Mouse (Mus musculus) embryonic facial prominence, embryonic 10.5 days (tissue): ENCODE measurements around the gene Cxcl1. TPM values are rescaled to one million over a fixed set of nuclear protein-coding genes. Genes with fewer than 3 reads are reported as not detected.

Source experiments
- DNase-seq: peaks from one replicate; pipeline ENCODE4 v3.0.0-alpha.2; 2017; ENCODE audit warnings: low spot score
- H3K27ac ChIP-seq: fragments of 300-500 bp; sonication (generic); replicated peaks from 2 replicates; pipeline ENCODE4 v1.5.1; 2016; ENCODE audit warnings: mild to moderate bottlenecking
- H3K27me3 ChIP-seq: fragments of 300-500 bp; sonication (generic); replicated peaks from 2 replicates; pipeline ENCODE4 v1.6.1; 2016; ENCODE audit warnings: low read depth, mild to moderate bottlenecking; ENCODE audit not compliant: poor library complexity, severe bottlenecking
- H3K36me3 ChIP-seq: fragments of 300-500 bp; sonication (generic); replicated peaks from 2 replicates; pipeline ENCODE4 v1.6.1; 2016; ENCODE audit warnings: mild to moderate bottlenecking, moderate library complexity
- H3K4me1 ChIP-seq: fragments of 300-500 bp; sonication (generic); 2 replicates; pipeline ENCODE4 v1.6.1; 2016
- H3K4me3 ChIP-seq: fragments of 300-500 bp; sonication (generic); 2 replicates; pipeline ENCODE4 v1.5.1; 2016; ENCODE audit warnings: mild to moderate bottlenecking, moderate library complexity
- H3K9me3 ChIP-seq: fragments of 300-500 bp; sonication (generic); 2 replicates; pipeline ENCODE4 v1.6.1; 2016; ENCODE audit warnings: mild to moderate bottlenecking
- WGBS: fragments of 180-500 bp; shearing (Covaris S2); methylation state at CpG from one replicate; pipeline ENCODE4 v1.1.7; 2016; 5-methylcytosine and 5-hydroxymethylcytosine counted together
- polyA plus RNA-seq: library from polyadenylated mRNA; unstranded; fragments of >200 nt; fragmentation: Nextera tagmentation; extraction: Ambion mirVana; gene quantifications from 2 replicates; pipeline ENCODE4 v1.2.1, GENCODE M21; 2016

Gene Cxcl1
- polyA plus RNA-seq, 1 experiment from 2014 or later = 0.10 TPM

DNA sequence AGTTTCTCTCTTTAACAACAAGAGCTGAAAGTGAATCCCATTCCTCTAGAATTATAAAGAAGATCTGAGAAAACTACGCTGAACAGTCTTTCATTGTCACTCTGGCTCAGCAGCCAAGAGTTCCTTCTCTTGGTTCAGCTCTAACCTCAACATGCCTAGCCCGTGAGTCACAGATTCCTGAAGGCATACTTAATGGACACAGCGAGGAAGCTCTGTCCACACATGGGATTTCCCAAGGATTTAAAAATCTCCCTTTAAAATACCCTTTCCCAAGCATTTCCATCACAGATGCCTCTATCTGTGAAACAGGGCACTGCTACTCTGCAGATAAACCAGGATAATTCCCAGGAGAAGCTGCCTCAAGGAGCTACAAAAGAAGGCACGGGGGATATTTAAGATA lies 15.0 kb upstream of the Cxcl1 start:
- no peaks in the 10 kb centered on the region for H3K4me1 ChIP-seq

DNA sequence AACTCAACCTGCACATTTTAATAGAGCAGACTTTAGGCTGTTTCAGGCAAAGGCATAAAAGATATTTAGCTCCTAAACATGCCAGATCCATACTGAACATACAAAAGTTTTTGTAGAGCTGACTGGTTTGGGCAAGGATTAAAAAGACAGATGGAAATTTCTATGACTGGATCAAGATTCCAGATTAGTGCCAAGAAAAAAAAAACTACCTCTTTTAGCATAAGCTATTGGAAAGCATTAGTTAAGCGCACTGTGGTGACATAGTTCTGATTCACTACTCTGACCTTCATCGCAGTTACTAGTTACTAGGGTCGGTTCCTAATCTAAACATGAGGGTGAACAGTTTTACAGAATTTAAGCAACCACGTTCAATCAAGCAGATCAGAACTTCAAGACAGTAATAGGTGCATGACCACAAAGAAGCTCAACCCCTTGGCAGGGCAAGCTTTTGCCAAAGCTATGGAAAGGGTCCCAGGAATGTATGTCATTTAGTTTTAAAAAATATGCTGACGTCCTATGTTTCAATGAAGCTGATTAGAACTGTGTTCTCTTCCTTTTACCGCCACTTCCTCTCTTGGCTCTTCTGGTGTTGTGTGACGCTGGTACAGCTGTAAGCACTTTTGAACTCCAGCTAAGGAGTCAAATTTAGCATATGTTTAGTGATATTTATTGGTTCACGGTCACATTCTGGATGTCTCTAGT lies 14.4 kb upstream of the Cxcl1 start:
- Histone ChIP-seq H3K4me1 (no peaks in the 10 kb centered on the region), H3K9me3 (no peaks in the 10 kb centered on the region), H3K36me3 (no peaks in the 10 kb centered on the region), H3K27ac (no peak overlapping the region), H3K4me3 (no peak overlapping the region), H3K27me3 (no peaks in the 10 kb centered on the region)
- 82% methylated on average over 8 of the region's 8 CpGs for WGBS
- no peak for DNase-seq

More for the DNA sequence above, 15.0 kb upstream of the Cxcl1 start:
- Histone ChIP-seq H3K27me3 (no peaks in the 10 kb centered on the region), H3K36me3 (no peaks in the 10 kb centered on the region), H3K4me3 (no peak overlapping the region), H3K9me3 (no peaks in the 10 kb centered on the region), H3K27ac (no peak overlapping the region)
- no peak for DNase-seq
- 79% methylated on average over 4 of the region's 4 CpGs for WGBS

GRCm38 (mm10) chr5:90877173-90877512 lies 13.9 kb upstream of the Cxcl1 start:
- no peak overlapping the region for H3K4me3 ChIP-seq
- H3K36me3 ChIP-seq = no peaks in the 10 kb centered on the region

DNA sequence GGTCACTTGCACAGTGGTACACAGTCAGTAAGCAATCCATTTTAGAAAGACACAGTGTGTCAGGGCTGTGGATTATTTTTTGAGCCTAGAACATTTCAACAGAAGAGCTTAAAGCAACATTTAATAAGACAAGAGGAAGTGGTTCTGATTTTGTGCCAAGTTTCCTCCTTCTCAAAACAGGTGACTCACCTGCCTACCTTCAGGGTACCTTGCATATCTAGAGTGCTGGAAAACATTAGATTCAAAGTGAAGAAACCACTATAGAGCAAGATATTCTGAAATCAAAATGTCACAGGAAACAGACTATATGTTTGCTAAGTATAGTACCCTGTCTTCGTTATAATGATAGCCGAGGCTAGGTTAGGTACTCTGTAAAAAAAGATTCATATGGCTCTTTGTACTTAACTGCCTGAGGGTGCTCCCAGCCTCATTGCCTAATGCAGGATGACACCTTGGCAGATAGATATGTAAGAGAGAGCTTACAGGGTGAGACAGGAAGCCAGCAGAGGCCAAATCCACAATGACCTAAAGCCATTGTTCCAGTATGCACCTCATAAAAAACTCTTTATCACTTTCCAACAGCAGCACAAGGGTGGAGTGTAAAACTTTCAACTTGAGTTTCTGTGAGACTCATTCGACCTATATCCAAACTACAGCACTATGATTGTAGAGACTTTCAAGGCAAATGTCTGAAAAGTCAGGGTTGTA lies 11.6 kb upstream of the Cxcl1 start:
- H3K4me1 ChIP-seq = no peaks in the 10 kb centered on the region
- DNase-seq = no peak
- H3K27me3 ChIP-seq = no peaks in the 10 kb centered on the region
- no peak overlapping the region for H3K4me3 ChIP-seq
- H3K27ac ChIP-seq = no peak overlapping the region
- WGBS = 90% methylated on average over 3 of the region's 3 CpGs
- H3K9me3 ChIP-seq = 0 out of 2 replicates have a peak, but pooled peaks cover 3% of the 10 kb centered on the region
- H3K36me3 ChIP-seq = no peaks in the 10 kb centered on the region

More at GRCm38 (mm10) chr5:90877173-90877512, 13.9 kb upstream of the Cxcl1 start:
- no peak for DNase-seq
- H3K4me1 ChIP-seq = no peaks in the 10 kb centered on the region
- H3K9me3 ChIP-seq = 0 out of 2 replicates have a peak, but pooled peaks cover 2% of the 10 kb centered on the region
- no peak overlapping the region for H3K27ac ChIP-seq
- no peaks in the 10 kb centered on the region for H3K27me3 ChIP-seq

GRCm38 (mm10) chr5:90880335-90880850 lies 10.6 kb upstream of the Cxcl1 start:
- Histone ChIP-seq H3K9me3 (0 out of 2 replicates have a peak, but pooled peaks cover 3% of the 10 kb centered on the region), H3K36me3 (no peaks in the 10 kb centered on the region), H3K4me3 (no peak overlapping the region), H3K27ac (no peak overlapping the region), H3K27me3 (no peaks in the 10 kb centered on the region), H3K4me1 (no peaks in the 10 kb centered on the region)
- WGBS = 88% methylated on average over 7 of the region's 7 CpGs
- DNase-seq = no peak

DNA sequence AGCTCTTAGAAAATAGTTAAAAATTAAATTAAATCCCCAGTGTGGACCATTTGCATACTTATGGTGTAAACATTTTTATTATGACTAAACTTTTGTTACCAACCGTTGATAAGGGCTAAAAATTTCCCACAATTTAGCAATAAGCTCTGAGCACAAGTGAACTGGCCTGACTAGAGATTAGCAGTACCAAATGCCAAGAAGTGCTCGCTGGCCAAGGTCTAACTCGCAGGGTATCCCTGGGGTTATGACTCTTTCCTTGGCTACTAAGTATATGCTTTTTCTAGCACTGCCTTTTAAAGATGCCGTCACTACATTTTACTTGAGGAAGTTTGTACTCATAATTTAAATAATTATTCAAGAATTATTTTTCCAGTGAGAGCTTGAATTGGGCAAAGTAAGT lies 10.0 kb upstream of the Cxcl1 start:
- Histone ChIP-seq H3K4me3 (no peak overlapping the region), H3K9me3 (0 out of 2 replicates have a peak, but pooled peaks cover 3% of the 10 kb centered on the region), H3K27me3 (no peaks in the 10 kb centered on the region), H3K36me3 (no peaks in the 10 kb centered on the region), H3K4me1 (no peaks in the 10 kb centered on the region), H3K27ac (no peak overlapping the region)
- no peak for DNase-seq
- WGBS = 92% methylated on average over 4 of the region's 4 CpGs

GRCm38 (mm10) chr5:90881682-90882081 lies 9.4 kb upstream of the Cxcl1 start:
- Histone ChIP-seq H3K9me3 (0 out of 2 replicates have a peak, but pooled peaks cover 3% of the 10 kb centered on the region), H3K4me3 (no peak overlapping the region), H3K27ac (no peak overlapping the region), H3K36me3 (no peaks in the 10 kb centered on the region), H3K4me1 (no peaks in the 10 kb centered on the region), H3K27me3 (no peaks in the 10 kb centered on the region)
- no peak for DNase-seq
- WGBS = 94% methylated on average over 5 of the region's 5 CpGs

DNA sequence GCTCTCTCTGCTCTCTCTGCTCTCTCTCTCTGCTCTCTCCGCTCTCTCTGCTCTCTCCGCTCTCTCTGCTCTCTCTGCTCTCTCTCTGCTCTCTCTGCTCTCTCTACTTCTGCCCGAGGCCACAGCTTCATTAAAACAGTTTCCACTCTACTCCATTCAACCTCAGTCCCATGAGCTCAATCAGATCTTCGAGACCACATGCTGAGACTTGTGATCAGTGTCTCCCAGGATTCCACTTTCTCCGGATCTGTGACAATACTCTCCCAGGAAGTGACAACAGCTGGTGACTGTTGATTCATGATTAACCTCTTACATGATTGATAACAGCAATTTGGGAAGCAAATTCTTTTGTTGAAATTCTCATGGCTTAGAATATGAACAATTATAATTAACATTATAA lies 8.9 kb upstream of the Cxcl1 start:
- H3K4me1 ChIP-seq = no peaks in the 10 kb centered on the region
- H3K36me3 ChIP-seq = no peaks in the 10 kb centered on the region
- H3K9me3 ChIP-seq = 0 out of 2 replicates have a peak, but pooled peaks cover 3% of the 10 kb centered on the region
- no peaks in the 10 kb centered on the region for H3K27me3 ChIP-seq
- 86% methylated on average over 5 of the region's 5 CpGs for WGBS
- no peak for DNase-seq
- no peak overlapping the region for H3K4me3 ChIP-seq
- H3K27ac ChIP-seq = no peak overlapping the region

DNA sequence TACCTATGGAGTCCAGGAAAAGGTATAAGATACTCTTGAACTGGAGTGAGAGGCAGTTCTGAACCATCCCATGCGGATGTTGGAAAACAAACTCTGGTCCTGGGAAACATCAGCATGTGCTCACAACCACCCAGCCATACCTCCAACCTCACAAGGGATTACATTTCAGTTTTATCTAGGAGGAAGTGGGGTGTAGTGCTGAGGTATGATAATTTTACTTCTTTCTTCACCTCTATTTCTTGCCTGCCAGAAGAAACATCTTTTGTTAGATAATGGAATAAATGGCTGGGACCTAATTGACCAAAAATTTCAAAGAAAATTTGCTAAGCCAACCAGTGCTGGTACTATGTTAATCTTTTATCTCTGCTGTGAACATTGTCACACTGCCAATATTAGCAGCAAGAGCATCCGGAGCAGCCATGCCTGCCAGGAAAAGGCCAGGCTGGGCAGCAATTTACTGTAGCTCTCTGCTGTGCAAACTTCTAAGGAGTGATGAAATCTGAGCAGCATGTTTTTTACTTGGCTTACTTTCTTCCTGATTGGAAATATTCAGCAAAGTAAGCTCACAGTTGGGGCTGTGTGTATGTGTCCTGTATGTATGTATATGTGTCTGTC lies 6.3 kb upstream of the Cxcl1 start:
- 81% methylated on average over 2 of the region's 2 CpGs for WGBS
- Histone ChIP-seq H3K4me3 (no peak overlapping the region), H3K27ac (no peak overlapping the region), H3K27me3 (no peaks in the 10 kb centered on the region), H3K36me3 (no peaks in the 10 kb centered on the region), H3K4me1 (no peaks in the 10 kb centered on the region), H3K9me3 (0 out of 2 replicates have a peak, but pooled peaks cover 3% of the 10 kb centered on the region)
- no peak for DNase-seq

GRCm38 (mm10) chr5:90888661-90889060 lies 2.4 kb upstream of the Cxcl1 start:
- DNase-seq = no peak
- WGBS = 85% methylated on average over 5 of the region's 5 CpGs
- no peak overlapping the region for H3K27ac ChIP-seq
- H3K9me3 ChIP-seq = no peaks in the 10 kb centered on the region
- no peaks in the 10 kb centered on the region for H3K36me3 ChIP-seq
- no peak overlapping the region for H3K4me3 ChIP-seq
- peaks cover 8% of the 10 kb centered on the region; the same call in 1 of the 2 replicates for H3K27me3 ChIP-seq
- H3K4me1 ChIP-seq = peaks cover 10% of the 10 kb centered on the region

DNA sequence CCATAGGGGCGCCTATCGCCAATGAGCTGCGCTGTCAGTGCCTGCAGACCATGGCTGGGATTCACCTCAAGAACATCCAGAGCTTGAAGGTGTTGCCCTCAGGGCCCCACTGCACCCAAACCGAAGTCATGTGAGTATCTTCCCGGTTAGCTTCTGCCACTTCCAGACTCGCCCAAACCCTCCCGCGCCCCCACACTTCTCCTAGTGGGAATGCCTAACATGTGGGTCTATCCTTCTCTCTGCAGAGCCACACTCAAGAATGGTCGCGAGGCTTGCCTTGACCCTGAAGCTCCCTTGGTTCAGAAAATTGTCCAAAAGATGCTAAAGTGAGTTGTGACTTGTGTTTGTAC lies 398 bp downstream of the Cxcl1 start:
- Histone ChIP-seq H3K4me3 (peak overlapping the region; percentile 64), H3K27ac (peak overlapping the region; percentile 76), H3K9me3 (no peaks in the 10 kb centered on the region), H3K27me3 (peaks cover 8% of the 10 kb centered on the region; the same call in 1 of the 2 replicates), H3K36me3 (no peaks in the 10 kb centered on the region), H3K4me1 (peaks cover 10% of the 10 kb centered on the region)
- 21% methylated on average over 10 of the region's 10 CpGs for WGBS
- DNase-seq = no peak

GRCm38 (mm10) chr5:90894231-90894630 lies 3.2 kb downstream of the Cxcl1 start:
- H3K4me1 ChIP-seq = peaks cover 10% of the 10 kb centered on the region
- peaks cover 8% of the 10 kb centered on the region; the same call in 1 of the 2 replicates for H3K27me3 ChIP-seq
- no peaks in the 10 kb centered on the region for H3K36me3 ChIP-seq
- H3K4me3 ChIP-seq = no peak overlapping the region
- H3K27ac ChIP-seq = no peak overlapping the region
- WGBS = 80% methylated on average over 8 of the region's 8 CpGs
- H3K9me3 ChIP-seq = no peaks in the 10 kb centered on the region
- DNase-seq = no peak
